Mouse (Mus musculus): ENCODE measurements around the gene Ceacam18.

- no peak for TF ChIP-seq CTCF (IDR thresholded peaks at IDR 0.05; ENCODE audit: low read depth, low read length)
- TF ChIP-seq POLR2AphosphoS5 (IDR thresholded peaks at IDR 0.05; ENCODE audit: insufficient replicate concordance, low read depth, low read length) = no peak
- no peak for TF ChIP-seq GATA1 (IDR thresholded peaks at IDR 0.05; ENCODE audit: borderline replicate concordance, low read length)
- TF ChIP-seq TAL1 (conservative IDR thresholded peaks at IDR 0.05; ENCODE audit: low read depth, low read length) = no peak
Measured at GRCm38 (mm10) chr7:43671809-43672580, 37.5 kb downstream of the Ceacam18 start, which contains the start of gene Ctu1.

All from G1E (cell line).